Mouse (Mus musculus) CD8-positive naive resting alpha-beta T cell, adult 2 months (primary cell): Measurements from ENCODE around the gene Bora.
"Not testable (repeated sequence)": the region's sequence is repeated elsewhere in the genome, so short reads cannot be mapped to it uniquely, and the experiment has no call there.

Source experiments
- DNase-seq, 2 experiments: peaks; one replicate each; pipeline ENCODE4 v3.0.0; 2022; ENCODE audit warnings: low read depth in 2 of 2, low spot score in 2 of 2

Bora gene

DNA sequence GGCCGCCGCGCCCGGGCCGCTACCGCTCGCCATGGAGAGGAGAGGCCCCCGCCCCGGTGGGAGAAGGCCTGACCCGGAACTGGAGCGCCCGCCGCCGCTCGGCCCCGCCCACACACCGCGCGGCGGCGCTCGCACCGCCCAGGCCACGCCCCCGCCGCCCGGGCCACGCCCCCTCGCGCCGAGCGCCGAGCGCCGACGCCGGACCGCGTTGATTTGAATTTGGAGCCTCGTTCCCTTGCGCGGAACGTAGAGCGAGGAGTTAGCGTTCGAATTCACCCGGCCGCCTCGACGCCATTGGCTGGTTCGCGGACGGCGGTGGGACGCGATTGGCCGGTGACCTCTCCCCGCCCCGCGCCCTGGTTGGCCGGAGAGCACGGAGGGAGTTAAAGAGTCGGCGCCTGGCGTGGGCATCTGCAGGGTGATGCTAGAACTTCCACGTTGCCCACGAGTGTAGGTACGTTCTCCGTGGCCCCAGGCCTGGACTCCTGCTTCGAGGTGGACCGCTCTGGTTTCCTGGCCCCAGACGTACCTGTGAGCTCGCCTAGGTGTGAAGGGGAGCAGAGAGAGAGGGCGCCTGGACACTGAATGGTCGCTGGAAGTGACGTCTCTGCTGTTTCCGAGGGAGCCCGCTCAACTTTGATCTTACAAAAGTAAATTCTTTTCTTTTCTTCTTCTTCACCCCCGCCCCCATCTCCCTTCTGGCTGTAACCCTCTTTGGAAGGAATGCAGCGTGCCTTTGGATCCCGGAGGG, at the start of gene Bora, which contains the start of gene Mzt1:
Bora (plus strand) TSS at position 192 of the 751 bp plus-strand sequence.
Mzt1 (minus strand) TSS at position 104 of the 751 bp plus-strand sequence.
- peak; percentile 88 for DNase-seq

DNA sequence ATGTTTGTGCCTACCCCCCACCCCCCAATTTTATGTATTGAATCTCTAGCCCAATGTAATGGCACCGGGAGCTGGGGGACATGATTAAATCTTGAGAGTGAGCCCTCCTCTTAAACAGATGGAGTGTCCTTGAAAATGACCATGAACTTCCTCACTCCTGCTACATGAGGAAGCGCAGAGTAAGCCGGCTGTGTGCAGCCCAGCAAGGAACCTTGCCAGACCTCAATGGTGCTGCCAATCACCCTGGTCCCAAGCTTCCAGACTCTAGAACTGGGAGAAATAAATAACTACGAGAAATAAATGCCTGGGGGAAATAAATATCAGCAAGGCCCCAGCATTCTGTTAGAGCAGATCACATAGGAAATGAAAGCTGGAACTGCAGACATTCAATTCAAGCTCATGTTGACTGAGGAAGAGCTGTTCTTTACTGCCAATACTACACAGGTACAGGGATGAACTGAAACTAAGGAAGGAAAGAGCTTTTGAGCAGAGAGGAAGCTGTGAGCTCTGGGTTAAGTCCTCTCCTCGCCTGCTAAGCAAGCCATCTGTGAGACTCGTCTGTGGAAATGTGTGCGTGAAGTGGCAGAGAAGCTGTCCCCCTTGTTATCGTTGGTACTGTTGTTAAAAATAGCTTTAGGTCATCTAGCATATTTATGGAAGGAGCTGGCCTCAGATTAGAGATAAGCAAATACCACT, 35.6 kb upstream of the Bora start:
- no peak for DNase-seq

- no peak for DNase-seq
These were observed 35.1 kb upstream of the Bora start for GRCm38 (mm10) chr14:99010920-99011313.

- DNase-seq: no peak
These were observed 27.3 kb upstream of the Bora start for GRCm38 (mm10) chr14:99018691-99019090.

GRCm38 (mm10) chr14:99019136-99019808, 26.8 kb upstream of the Bora start:
- DNase-seq: no peak

DNA sequence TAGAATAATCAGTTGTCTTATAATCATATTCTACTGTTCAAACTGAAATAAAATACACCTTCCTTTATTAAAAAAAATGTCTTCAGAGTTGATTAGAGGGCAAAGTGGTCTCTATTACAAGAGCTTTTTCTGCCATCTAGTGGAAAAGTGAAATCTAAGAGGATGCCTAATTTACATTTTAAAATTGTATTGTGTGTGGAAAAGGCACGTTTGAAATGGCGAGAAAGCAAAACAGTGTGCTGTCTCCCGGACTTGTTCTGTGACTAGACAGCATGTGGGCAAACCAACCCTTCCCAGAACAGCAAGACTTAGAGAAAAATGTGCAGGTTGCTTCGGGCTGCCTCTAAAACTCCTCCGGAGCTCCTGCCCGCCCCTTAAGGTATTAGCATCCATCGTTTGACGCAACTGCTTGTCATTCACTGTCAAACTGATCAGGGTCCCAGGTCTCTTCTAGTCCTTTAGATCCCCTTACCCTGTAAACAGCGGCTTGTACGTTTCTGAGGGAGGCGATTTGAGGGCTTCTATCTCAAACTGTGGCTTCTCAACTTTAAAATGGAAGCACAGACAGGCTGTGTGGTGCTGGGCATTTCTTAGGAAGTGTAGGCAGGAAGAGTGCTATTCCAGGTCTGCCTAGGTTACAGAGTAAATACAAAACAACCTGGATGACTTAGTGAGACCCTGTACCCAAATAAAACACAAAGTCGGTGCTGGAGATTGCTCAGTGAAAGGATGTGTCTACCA, 23.5 kb upstream of the Bora start:
- DNase-seq: no peak

DNA sequence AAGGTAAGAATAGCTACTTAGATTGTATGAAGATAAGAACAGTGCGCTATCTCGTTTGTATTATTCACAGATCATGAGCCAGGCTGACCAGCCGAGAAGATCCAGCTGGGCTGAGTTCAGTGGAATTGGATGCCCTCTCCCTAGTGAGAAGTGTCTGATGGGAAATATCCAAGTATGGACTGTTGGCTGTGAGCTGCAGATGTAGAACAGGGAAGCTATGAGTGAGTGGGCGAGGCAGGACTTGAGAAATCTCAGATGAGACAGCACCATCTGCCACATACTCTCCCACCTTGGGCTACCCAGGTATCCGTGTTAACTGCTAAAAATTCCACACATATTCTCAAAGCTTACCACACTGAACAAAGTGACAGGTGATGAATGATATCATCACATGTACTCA, 16.0 kb upstream of the Bora start:
- DNase-seq: no peak

- no peak for DNase-seq
These were observed 14.6 kb upstream of the Bora start for GRCm38 (mm10) chr14:99031337-99031873.

DNA sequence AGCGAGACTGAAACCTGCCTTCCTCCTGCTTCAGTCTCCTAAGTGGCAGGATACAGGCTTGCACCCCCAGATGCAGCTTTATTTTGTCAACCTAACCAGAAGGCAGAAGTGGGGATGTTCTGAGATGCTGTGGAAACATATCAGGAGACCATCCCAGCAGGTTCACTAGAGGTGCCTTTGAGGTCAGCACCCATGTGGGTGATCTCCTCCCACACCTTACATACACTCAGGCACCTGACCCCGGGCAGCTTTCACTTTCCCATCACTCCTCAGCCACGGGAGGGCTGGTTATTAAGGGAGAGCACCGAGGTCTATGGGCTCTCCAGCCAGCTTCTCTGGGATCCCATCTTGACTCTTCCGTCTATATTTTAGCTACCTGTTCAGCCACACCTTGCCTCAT, 13.4 kb upstream of the Bora start:
- DNase-seq: no peak

DNA sequence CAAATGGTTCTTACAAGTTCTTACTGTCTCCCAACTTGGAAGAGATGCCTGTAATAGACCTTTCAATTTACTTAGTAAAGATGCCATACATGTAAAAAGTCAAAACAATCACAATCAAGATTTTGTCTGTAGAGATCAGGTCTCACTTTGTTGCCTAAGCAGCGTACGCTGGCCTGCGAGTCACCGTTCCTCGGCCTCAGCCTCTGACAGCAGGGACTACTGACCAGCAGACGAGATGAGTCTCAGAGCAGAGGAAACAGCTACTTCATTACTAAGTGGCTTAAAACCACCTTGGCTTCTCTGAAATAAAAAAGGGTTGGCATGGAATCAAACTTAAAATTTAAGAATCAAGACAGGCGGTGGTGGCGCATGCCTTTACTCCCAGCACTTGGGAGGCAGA, 11.2 kb upstream of the Bora start:
- not testable (repeated sequence) for DNase-seq

DNA sequence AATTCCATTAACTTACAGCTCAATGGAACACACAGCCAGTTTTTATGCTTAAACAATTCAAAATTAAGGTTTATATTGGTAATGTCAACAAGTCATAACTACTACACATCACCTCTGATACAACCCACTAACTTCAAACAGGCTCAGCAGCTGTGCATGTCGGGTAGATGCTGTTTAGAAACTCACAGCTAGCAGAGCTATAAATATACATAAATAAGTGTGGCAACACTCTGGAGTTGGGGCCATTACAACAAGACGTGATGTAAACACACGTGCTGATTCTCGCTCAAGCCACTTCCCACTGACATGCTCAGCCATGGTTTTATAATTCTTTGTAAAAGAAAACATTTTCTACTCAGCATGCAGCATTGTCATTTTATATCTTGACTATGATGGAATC, 10.0 kb upstream of the Bora start:
- no peak for DNase-seq

DNA sequence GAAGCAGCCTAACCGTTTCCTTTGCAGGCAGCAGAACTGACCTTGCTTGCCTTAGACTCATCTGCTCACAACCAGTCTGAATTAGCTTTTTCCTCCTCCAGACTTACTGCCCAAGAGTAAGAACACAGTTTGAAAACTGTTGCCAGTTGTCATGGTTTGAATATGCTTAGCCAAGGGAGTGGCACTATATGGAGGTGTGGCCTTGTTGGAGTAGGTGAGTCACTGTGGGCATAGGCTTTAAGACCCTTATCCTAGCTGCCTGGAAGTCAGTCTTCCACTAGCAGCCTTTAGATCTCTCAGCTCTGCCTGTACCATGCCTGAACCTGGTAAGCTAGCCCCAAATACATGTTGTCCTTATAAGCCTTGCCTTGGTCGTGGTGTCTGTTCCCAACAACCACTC, 8.3 kb upstream of the Bora start:
- no peak for DNase-seq

DNA sequence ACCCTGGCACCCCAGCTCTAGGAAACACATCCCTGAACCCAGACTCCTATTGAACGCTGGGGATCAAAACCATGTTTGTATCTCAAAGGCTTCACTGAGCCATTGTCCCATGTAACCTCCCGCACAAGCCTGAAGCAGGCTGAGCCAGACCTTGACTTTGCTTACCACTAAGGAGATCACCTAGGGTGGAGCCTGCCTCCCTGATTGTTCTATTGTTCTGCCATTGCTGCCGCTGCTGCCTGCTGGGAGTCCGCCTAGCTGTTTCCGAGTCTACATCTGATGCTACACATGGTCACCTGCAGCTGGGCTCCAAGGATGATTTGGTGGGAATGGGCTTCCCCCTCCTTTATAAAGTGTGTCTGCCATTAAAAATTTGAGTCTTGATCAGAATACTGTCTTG, 6.7 kb upstream of the Bora start:
- DNase-seq: not testable (repeated sequence)

- no peak for DNase-seq
These were observed 4.6 kb upstream of the Bora start for GRCm38 (mm10) chr14:99041416-99041815.

DNA sequence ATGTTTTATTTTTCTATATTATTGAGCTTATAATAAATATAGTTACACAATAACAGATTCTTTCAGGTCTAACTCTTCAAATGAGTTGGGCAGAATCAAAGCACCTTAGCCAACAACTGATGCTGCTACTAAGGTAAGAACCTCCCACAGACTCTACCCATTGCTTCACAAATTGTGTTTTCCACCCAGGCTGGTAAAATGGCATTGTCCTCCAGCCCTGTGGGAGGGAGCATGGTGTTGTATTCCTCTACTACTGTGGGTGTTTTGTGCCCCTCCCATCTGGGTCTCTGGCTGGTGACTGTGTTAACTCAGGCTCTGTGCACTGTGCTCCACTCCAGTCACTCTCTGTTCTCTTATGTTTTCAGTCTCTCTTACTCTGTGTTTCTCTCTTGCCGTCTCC, 2.5 kb upstream of the Bora start:
- no peak for DNase-seq

DNA sequence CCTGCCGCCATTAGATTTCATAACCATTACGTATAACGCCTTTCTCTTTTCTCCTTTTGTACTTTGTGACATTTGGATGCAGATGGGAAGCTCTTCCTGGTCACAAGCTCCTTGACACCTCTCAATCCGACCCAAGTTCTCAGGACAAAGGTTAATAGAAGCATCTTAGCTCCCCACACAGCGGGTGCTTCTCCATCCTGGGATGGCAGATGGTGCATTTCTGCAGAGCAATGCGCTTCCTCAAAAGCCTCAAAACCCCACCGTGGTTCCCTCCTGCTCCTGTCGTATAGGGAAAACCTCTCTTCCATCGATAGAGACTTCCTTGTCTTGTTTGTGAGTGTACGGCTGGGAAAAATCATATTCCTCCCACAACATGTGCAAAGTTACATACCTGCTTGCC, 1.9 kb upstream of the Bora start:
- DNase-seq: no peak

- DNase-seq: no peak
These were observed 1.3 kb upstream of the Bora start for GRCm38 (mm10) chr14:99044718-99045117.

GRCm38 (mm10) chr14:99045378-99046030, 518 bp upstream of the Bora start:
- peak; percentile 11 to 16 for DNase-seq

DNA sequence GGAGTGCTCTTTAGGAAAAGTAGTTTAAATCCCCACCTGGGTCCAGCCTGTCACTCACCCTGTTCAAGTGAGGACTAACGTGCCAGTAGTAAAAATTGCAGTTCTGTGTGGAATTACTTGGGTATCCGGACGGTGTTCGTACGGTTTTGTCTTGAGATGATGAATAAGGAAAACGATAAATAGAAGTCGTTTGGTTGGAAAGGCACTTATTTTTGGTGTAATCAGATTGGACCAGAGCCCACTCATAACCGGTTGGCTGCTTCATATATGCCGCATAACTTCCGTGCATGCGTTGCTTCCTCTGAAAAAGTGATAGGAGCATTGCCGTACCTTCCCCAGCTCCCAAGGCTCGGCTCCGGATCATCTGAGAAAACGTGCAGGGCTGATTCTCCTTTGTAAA, 760 bp downstream of the Bora start:
- DNase-seq: no peak

- DNase-seq: no peak
These were observed 13.1 kb downstream of the Bora start for GRCm38 (mm10) chr14:99058959-99059586.
